Mouse (Mus musculus) lung, postnatal 25 days (tissue): ENCODE data around the gene Dgki.

Experiments used
- DNase-seq: peaks from one replicate; pipeline ENCODE4 v3.0.0; 2022; ENCODE audit warnings: low spot score

Dgki gene

GRCm38 (mm10) chr6:37060114-37060513 is 239.9 kb downstream of the Dgki start:
- no peak for DNase-seq

GRCm38 (mm10) chr6:37057957-37058356 is 242.0 kb downstream of the Dgki start:
- DNase-seq, result no peak

- DNase-seq, result no peak
Measured at GRCm38 (mm10) chr6:37057536-37057935, 242.4 kb downstream of the Dgki start.

GRCm38 (mm10) chr6:37055634-37056033 is 244.3 kb downstream of the Dgki start:
- DNase-seq, result no peak

GRCm38 (mm10) chr6:37055128-37055527 is 244.9 kb downstream of the Dgki start:
- DNase-seq, result no peak

GRCm38 (mm10) chr6:37054435-37055020 is 245.5 kb downstream of the Dgki start:
- peak; percentile 39 for DNase-seq

GRCm38 (mm10) chr6:37053411-37053810 is 246.6 kb downstream of the Dgki start:
- DNase-seq, result no peak

GRCm38 (mm10) chr6:37051652-37052051 is 248.3 kb downstream of the Dgki start:
- DNase-seq, result no peak

- no peak for DNase-seq
Measured at GRCm38 (mm10) chr6:37051150-37051549, 248.8 kb downstream of the Dgki start.

- DNase-seq, result no peak
Measured at GRCm38 (mm10) chr6:37047611-37048129, 252.3 kb downstream of the Dgki start.

GRCm38 (mm10) chr6:37046152-37046788 is 253.7 kb downstream of the Dgki start:
- DNase-seq, result peak; percentile 55

- DNase-seq, result no peak
Measured at GRCm38 (mm10) chr6:37044796-37045195, 255.2 kb downstream of the Dgki start.

- no peak for DNase-seq
Measured at GRCm38 (mm10) chr6:37038444-37038843, 261.5 kb downstream of the Dgki start.

GRCm38 (mm10) chr6:37037115-37037908 is 262.7 kb downstream of the Dgki start:
- DNase-seq, result no peak

GRCm38 (mm10) chr6:37035681-37036080 is 264.3 kb downstream of the Dgki start:
- no peak for DNase-seq

GRCm38 (mm10) chr6:37030986-37031385 is 269.0 kb downstream of the Dgki start:
- DNase-seq, result no peak

- no peak for DNase-seq
Measured at GRCm38 (mm10) chr6:37030402-37030801, 269.6 kb downstream of the Dgki start.

- DNase-seq, result no peak
Measured at GRCm38 (mm10) chr6:37028841-37029240, 271.1 kb downstream of the Dgki start.

GRCm38 (mm10) chr6:37028300-37028699 is 271.7 kb downstream of the Dgki start:
- DNase-seq, result no peak

- DNase-seq, result no peak
Measured at GRCm38 (mm10) chr6:37026343-37027243, 273.4 kb downstream of the Dgki start.

GRCm38 (mm10) chr6:37016046-37016445 is 283.9 kb downstream of the Dgki start:
- no peak for DNase-seq

- DNase-seq, result no peak
Measured at GRCm38 (mm10) chr6:37011597-37011996, 288.4 kb downstream of the Dgki start.
